Mouse (Mus musculus): ENCODE results near the gene Cript.

Cript gene

DNA sequence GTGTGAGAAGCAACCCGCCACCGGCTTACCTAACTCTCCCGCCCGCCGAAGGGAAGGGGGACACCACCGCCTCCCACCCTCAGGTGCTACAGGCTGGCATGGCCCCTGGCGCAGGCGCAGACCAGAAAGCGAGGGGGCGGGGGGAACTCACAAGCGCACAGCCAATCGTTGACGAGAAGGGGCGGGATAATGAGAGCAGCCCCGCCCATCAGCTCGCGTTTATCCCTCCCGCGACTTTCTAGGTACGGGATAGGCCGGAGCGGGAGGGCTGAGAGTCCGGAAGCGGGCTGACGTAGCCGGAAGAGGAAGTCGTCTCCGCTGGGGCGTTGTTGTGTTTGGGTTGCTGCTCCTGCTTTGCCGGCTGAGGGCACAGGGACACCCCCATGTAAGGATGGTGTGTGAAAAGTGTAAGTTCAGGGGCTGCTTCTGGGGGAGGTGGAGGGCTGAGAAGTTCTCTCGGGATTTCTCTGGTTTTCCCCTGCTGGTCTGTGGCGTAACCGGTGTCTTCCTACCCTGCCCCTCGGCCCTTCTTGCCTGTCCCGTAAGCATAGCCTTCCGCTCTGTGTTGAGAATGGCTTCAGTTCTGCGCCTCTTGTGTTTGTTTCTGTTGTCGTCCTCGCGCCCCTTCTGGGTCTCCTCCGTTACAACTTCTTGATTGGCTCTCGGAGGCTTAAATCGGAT lies at the start of gene Cript, which contains the start of gene Pigf:
TSS of gene Cript (plus strand) at position 282 of the 681 bp plus-strand sequence.
TSS of gene Pigf (minus strand) at position 138 of the 681 bp plus-strand sequence.
- DNase-seq = peak; percentile 99

DNA sequence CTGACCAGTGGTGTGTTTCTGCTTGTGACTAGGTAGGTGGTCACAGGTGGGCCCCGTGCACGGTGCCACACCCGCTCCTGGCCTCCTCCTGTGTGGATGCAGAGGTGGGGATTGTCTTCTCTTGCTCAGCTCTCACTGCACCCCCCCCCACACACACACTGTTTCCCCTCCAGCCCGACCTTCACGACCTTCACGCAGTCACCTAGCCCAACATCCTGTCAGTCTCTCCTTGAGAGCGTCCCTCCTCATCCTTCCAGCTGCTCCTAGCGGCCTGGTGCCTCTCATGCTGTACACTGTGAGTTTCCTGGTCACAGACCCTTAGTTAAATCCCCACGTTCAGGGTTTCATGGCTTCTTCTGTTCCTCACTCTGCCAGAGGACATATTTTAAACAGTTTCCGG lies 49.0 kb upstream of the Cript start:
- DNase-seq = no peak

GRCm38 (mm10) chr17:86978496-86978895 lies 46.9 kb upstream of the Cript start:
- DNase-seq = no peak

GRCm38 (mm10) chr17:86981205-86981604 lies 44.1 kb upstream of the Cript start:
- DNase-seq = no peak

- no peak for DNase-seq
Observed at GRCm38 (mm10) chr17:86981701-86982100, 43.6 kb upstream of the Cript start.

DNA sequence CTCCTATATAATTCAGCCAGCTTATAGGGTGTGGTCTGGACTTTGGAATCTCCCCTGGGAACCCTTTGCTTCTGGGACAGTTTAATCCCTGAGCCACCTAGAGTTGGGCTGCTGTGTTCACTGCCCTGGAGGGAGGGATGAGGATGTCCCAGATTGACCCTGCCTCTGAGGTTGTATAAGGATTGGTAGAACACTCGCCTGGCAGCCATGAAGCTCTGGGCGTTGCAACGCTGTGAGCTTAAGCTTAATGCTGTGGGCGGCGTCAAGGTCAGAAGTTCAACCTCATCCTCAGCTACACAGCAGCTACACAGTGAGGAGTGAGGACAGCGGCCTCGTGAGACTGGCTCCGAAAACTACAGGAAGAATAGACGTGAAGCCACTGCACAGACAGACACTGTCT lies 42.9 kb upstream of the Cript start:
- peak; percentile 25 for DNase-seq

- peak; percentile 16 for DNase-seq
Observed at GRCm38 (mm10) chr17:86986449-86987138, 38.8 kb upstream of the Cript start.

- no peak for DNase-seq
Observed at GRCm38 (mm10) chr17:86988161-86988560, 37.2 kb upstream of the Cript start.

DNA sequence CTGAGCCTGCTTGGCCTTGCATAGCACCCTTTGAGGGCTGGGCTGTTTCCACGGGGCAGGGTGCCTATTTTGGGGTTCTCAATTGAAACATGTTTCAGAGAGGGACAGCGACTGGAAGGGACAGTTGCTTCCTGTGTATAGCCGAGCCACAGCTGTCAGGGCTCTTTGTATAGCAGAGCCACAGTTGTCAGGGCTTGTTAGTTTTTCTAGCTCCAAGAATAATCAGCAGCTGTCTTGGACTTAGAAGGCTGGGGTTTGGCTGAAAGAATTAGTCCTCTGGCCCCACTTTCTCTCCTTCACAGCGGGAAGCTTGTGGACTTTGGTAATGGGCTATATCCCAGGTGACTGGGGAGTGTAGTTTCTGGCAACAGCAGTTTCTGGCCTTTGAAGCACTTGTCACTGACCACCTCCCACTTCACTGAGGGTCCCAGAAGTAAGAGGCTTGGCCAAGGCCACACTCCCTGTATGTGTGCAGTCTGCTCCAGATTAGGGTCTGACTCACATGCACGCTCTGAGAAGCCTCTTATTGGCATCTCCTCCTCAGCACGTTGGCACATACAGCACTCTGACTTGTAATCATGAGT lies 36.7 kb upstream of the Cript start:
- peak; percentile 21 for DNase-seq

DNA sequence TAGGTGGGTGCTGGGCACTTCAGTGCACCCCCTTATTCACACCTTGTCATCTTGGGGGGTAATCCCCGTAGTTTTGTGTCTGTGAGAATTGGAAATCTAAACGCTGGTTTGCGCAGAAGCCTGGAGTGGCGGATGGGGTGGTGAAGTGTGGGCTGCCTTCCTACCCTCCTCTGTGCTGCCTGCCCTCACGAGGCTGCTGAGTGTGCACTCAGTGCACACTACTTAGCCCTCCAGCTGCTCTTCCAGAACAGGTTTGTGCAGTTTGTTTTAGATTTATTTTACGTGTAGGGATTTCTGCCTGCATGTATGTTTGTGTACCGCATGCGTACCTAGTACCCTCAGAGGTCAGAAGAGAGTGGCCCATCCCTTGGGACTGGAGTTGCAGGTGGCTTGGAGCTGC lies 34.0 kb upstream of the Cript start:
- no peak for DNase-seq

- no peak for DNase-seq
Observed at GRCm38 (mm10) chr17:86997323-86997722, 28.0 kb upstream of the Cript start.

DNA sequence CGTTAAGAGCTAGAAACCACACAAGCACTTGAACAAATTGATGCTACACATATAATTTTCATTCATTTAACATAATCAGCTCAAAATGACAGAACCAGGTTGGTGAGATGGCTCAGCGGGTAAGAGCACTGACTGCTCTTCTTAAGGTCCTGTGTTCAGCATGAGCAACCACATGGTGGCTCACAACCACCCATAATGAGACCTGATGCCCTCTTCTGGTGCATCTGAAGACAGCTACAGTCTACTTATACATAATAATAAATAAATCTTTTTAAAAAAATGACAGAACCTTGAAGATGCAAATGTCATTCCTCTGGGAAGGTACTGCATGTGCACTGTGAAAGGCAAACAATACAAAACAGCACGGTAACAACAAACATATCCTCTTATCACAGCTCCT lies 16.4 kb upstream of the Cript start:
- no peak for DNase-seq

DNA sequence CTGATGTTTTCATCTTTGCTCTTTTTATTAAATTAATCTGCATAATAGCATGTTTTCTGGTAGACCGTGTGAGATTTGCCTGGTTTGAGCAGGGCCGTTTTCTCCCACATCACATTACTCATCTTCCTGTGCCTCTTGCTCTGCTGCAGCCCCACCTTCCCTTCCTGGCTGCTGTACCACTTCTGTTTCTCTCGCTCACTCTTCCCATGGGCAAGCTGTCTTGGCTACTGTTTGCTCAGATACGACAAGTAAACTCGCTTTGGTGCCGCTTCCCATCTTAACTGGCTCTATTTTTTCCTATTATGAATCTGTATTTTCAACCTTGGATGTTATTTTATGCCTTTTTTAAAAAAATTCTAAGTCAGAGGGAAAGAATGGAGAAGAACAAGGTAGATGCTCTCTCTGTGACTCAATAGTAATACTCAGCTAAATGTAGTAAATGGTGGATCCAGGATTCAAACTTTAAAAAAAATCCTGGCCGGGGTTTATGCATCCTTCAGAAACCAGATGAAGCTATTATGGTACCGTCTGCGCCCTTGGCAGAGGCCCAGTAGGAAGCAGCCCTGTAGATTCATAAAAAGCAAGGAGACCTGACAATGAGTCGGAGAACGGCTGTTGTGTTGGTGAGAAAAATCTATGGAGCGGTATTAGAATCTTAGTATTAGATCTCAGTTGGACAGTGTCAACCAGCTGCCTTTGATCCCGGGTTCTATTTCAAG lies 13.9 kb upstream of the Cript start:
- DNase-seq = no peak

GRCm38 (mm10) chr17:87019692-87020091 lies 5.7 kb upstream of the Cript start:
- no peak for DNase-seq

DNA sequence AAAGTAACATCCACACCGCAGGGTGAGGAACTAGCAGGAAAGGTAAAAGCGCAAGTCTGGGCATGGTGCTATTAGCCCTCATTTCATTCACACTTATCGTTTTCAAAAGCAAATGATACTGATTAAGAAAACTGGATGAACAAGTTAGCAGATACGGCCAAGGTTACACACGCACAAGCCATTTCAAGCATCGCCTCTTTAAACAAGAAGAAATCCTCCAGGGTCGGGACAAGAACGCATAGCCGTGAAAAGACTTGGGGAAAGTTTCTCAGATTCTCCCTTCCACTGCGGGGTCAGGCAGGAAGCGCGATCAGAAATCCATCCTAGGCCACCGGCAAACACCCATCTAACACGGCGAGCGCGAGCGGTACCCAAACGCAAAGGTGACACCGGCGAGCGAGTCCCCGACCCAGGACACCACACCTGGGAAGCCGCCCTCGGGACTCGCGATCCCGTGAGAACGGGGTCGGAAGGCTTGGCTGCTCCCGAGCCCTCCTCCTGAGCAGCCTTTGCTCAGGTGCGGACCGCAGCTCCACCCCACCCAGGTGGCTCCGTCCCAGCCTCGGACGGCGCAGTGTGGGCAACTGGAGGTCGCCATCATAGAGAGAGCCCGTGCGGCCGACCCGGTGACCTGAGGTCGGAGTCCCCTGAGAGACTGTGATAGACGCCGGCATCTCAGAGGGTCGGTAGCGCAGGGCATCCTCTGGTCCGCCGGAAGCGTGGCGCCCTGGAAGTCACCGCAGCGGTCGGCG lies 683 bp upstream of the Cript start:
- DNase-seq = no peak

GRCm38 (mm10) chr17:87036141-87037073 lies 11.1 kb downstream of the Cript start:
- peak; percentile 38 for DNase-seq

- DNase-seq = no peak
Observed at GRCm38 (mm10) chr17:87038496-87038895, 13.1 kb downstream of the Cript start.

- no peak for DNase-seq
Observed at GRCm38 (mm10) chr17:87041739-87042138, 16.4 kb downstream of the Cript start.

DNA sequence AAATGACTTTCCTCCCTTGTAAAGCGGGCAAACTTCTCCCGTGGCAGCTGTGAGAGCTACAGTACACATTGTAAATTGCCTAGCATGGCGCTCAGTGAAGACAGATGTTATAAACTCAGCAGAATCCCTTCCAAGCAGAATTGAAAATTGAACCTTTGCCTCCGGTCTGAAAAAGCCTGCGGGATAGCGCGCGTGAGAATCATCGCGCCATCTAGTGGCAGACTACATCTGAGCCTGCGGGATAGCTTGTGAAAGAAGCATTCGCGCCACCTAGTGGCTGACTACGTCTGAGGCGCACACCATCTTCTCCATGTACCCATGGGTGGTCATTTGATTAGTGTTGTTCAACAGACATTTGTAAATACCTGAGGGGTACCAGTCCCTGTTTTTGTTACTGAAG lies 19.0 kb downstream of the Cript start:
- peak; percentile 95 for DNase-seq

GRCm38 (mm10) chr17:87044796-87045195 lies 19.4 kb downstream of the Cript start:
- no peak for DNase-seq

DNA sequence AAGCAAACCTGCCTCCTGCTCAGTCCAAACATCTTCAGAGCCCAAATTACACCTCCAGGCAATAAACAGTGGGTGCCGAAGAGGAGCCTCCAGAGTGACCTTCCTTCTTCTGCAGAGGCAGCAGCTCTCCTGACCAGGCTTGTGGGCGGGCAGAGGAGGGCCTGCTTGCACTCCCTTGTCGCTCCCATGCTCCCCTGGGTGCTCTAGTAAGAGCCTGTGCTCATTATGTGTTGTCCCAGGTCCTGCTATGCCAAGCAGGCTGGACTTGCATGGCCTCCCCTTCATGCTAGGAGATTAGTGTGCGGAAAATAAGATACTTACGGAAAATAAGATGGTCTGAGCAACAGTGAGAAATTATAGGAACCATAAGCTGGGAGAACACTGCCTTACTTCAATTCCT lies 24.3 kb downstream of the Cript start:
- no peak for DNase-seq

Data from kidney, postnatal 14 days (tissue).